Mouse (Mus musculus) limb, embryonic 13.5 days (tissue): ENCODE results near the gene Hist1h4h. TPM values are rescaled to one million over a fixed set of nuclear protein-coding genes. Genes with fewer than 3 reads are reported as not detected.
"Not testable (repeated sequence)": the region's sequence is repeated elsewhere in the genome, so short reads cannot be mapped to it uniquely, and the experiment has no call there.

Experiments used
- ATAC-seq: fragments of 200-750 bp; cut with Nextera tagmentation; 2 replicates; pipeline ENCODE4 v1.8.0; 2017; ENCODE audit warnings: low read depth, moderate number of reproducible peaks, moderate TSS enrichment; ENCODE audit not compliant: low FRiP score
- H3K27ac ChIP-seq: fragments of 300-500 bp; sonication (generic); 2 replicates; pipeline ENCODE4 v1.5.1; 2015; ENCODE audit warnings: inconsistent platforms, mild to moderate bottlenecking, moderate library complexity
- H3K27me3 ChIP-seq: fragments of 300-500 bp; sonication (generic); 2 replicates; pipeline ENCODE4 v1.6.1; 2015; ENCODE audit warnings: mild to moderate bottlenecking, inconsistent platforms
- H3K36me3 ChIP-seq: fragments of 300-500 bp; sonication (generic); 2 replicates; pipeline ENCODE4 v1.6.1; 2015; ENCODE audit warnings: inconsistent platforms, mild to moderate bottlenecking, moderate library complexity
- H3K4me1 ChIP-seq: fragments of 300-500 bp; sonication (generic); 2 replicates; pipeline ENCODE4 v1.6.1; 2015; ENCODE audit warnings: inconsistent platforms
- H3K4me2 ChIP-seq: fragments of 300-500 bp; sonication (generic); replicated peaks from 2 replicates; pipeline ENCODE4 v1.6.1; 2015; ENCODE audit warnings: inconsistent platforms, mild to moderate bottlenecking, moderate library complexity
- H3K4me3 ChIP-seq: fragments of 300-500 bp; sonication (generic); 2 replicates; pipeline ENCODE4 v1.5.1; 2015; ENCODE audit warnings: moderate library complexity, mild to moderate bottlenecking, inconsistent platforms
- H3K9ac ChIP-seq: fragments of 300-500 bp; sonication (generic); 2 replicates; pipeline ENCODE4 v1.6.1; 2015; ENCODE audit warnings: mild to moderate bottlenecking, inconsistent platforms
- H3K9me3 ChIP-seq: fragments of 300-500 bp; sonication (generic); 2 replicates; pipeline ENCODE4 v1.6.1; 2016; ENCODE audit warnings: inconsistent platforms
- WGBS: fragments of 180-500 bp; shearing (Covaris S2); methylation state at CpG from one replicate; pipeline ENCODE4 v1.1.7; 2015; 5-methylcytosine and 5-hydroxymethylcytosine counted together
- polyA plus RNA-seq: library from polyadenylated mRNA; unstranded; fragments of >200 nt; fragmentation: Nextera tagmentation; extraction: Ambion mirVana; gene quantifications from 2 replicates; pipeline ENCODE4 v1.2.1, GENCODE M21; 2015

The Hist1h4h gene
- polyA plus RNA-seq, 1 experiment from 2014 or later = 4.1 TPM

DNA sequence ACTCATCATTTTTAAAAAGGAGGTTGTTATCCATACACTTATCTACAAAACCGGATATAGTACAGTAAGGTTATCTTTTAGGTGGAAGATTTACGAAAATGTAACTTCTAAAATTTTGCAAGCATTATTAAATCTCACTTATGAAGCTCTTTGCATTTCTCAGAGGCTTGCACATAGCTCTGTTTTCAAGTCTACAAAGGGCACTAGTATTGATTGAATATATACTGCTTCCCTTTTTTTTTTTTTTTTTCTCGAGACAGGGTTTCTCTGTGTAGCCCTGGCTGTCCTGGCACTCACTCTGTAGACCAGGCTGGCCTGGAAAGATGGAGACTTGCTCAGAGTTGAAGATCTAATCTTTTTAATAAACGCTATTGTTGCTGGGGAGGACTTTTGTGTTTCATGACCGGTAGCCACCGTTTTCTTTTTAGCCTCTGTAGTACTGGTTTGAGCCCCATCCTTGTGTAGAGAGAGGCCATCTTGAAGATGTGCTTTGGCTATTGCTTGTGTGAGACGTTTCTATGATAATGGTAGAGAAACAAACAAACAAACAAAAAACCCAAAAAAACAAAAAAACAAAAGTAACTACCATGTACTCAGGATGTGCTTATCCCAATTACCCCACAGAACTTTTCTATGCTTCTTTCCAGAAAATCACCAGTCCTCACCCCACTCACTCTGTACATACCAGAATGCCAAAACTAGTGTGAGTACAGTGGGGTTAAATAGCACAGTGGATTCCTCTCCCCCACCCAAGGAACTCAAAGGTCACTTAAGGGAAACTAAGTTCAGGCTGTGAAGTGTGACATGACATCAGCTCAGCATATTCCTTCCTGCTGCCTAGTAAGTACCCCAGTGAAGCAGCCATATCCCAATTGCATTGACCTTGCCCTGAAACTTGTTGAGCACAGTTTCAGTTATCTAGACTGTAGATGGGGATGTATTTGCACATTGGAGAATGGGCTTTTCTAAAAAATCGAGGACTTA lies 21.4 kb downstream of the Hist1h4h start:
- Histone ChIP-seq H3K9me3 (no peaks in the 10 kb centered on the region), H3K4me3 (peak overlapping the region; percentile 49), H3K4me1 (peaks cover 19% of the 10 kb centered on the region), H3K9ac (0 out of 2 replicates have a peak overlapping the region, but pooled peaks have one; percentile 31), H3K36me3 (no peaks in the 10 kb centered on the region), H3K4me2 (peak overlapping the region; percentile 68), H3K27me3 (no peaks in the 10 kb centered on the region), H3K27ac (peak overlapping the region; percentile 94)
- no peak for ATAC-seq
- 60% methylated on average over 8 of the region's 8 CpGs for WGBS

- Histone ChIP-seq H3K36me3 (no peaks in the 10 kb centered on the region), H3K4me1 (peaks cover 19% of the 10 kb centered on the region), H3K27ac (peak within 1 kb of the TSS; percentile 99), H3K27me3 (no peaks in the 10 kb centered on the region), H3K4me2 (peak within 1 kb of the TSS; percentile 89), H3K4me3 (0 out of 2 replicates have a peak within 1 kb of the TSS, but pooled peaks have one; percentile 49), H3K9ac (0 out of 2 replicates have a peak within 1 kb of the TSS, but pooled peaks have one; percentile 31), H3K9me3 (no peaks in the 10 kb centered on the region)
- no peak for ATAC-seq
Measured at GRCm38 (mm10) chr13:23552962-23553361, 22.1 kb downstream of the Hist1h4h start, which contains the start of gene Hist1h1d. Gene Hist1h1d (plus strand): TSS chr13:23553262.

- Histone ChIP-seq H3K4me3 (peak overlapping the region; percentile 61), H3K4me2 (peak overlapping the region; percentile 89), H3K36me3 (no peaks in the 10 kb centered on the region), H3K9me3 (no peaks in the 10 kb centered on the region), H3K4me1 (peaks cover 19% of the 10 kb centered on the region), H3K27ac (peak overlapping the region; percentile 99), H3K9ac (peak overlapping the region; percentile 85), H3K27me3 (no peaks in the 10 kb centered on the region)
- 20% methylated on average over 9 of the region's 9 CpGs for WGBS
- ATAC-seq = no peak
Measured at GRCm38 (mm10) chr13:23554393-23554792, 23.5 kb downstream of the Hist1h4h start.

- Histone ChIP-seq H3K27me3 (no peaks in the 10 kb centered on the region), H3K4me3 (peak overlapping the region; percentile 61), H3K9ac (peak overlapping the region; percentile 85), H3K9me3 (no peaks in the 10 kb centered on the region), H3K4me1 (peaks cover 19% of the 10 kb centered on the region), H3K4me2 (peak overlapping the region; percentile 89), H3K36me3 (no peaks in the 10 kb centered on the region), H3K27ac (peak overlapping the region; percentile 99)
- peak; percentile 91 for ATAC-seq
- under 1% methylated on average over 54 of the region's 54 CpGs for whole genome bisulfite sequencing
Measured at GRCm38 (mm10) chr13:23554925-23555838, 24.3 kb downstream of the Hist1h4h start.

GRCm38 (mm10) chr13:23555839-23556416 lies 25.1 kb downstream of the Hist1h4h start:
- H3K36me3 ChIP-seq = no peaks in the 10 kb centered on the region
- ATAC-seq = peak; percentile 79
- H3K4me3 ChIP-seq = peak overlapping the region; percentile 61
- H3K27ac ChIP-seq = peak overlapping the region; percentile 99
- H3K4me1 ChIP-seq = peaks cover 13% of the 10 kb centered on the region
- H3K27me3 ChIP-seq = no peaks in the 10 kb centered on the region
- no peaks in the 10 kb centered on the region for H3K9me3 ChIP-seq
- WGBS = under 1% methylated on average over 18 of the region's 18 CpGs
- peak overlapping the region; percentile 85 for H3K9ac ChIP-seq
- H3K4me2 ChIP-seq = peak overlapping the region; percentile 89

DNA sequence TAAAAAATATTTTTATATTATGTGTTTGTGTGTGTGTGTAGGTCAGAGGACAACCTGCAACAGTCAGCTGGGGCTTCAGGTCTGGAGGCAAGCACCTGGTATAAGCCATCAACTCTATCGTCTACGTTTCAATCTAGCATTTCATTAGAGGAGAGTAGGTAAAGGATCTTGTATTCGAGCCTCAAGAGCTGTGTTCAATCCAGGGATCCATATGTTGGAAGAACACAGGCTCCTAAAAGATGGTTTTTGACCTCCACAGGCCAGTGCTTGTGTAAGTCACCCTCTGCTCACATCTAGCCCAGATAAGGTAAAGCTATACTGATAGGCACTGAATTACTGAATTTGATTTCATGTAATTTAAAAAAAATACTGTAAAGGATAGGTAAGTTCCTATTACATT lies 26.1 kb downstream of the Hist1h4h start:
- no peaks in the 10 kb centered on the region for H3K36me3 ChIP-seq
- WGBS = 72% methylated on average over 3 of the region's 3 CpGs
- peak overlapping the region; percentile 29 for H3K27ac ChIP-seq
- H3K4me2 ChIP-seq = peak overlapping the region; percentile 89
- H3K27me3 ChIP-seq = no peaks in the 10 kb centered on the region
- H3K4me3 ChIP-seq = no peak overlapping the region
- H3K9ac ChIP-seq = no peak overlapping the region
- peaks cover 12% of the 10 kb centered on the region for H3K4me1 ChIP-seq
- ATAC-seq = no peak
- no peaks in the 10 kb centered on the region for H3K9me3 ChIP-seq

DNA sequence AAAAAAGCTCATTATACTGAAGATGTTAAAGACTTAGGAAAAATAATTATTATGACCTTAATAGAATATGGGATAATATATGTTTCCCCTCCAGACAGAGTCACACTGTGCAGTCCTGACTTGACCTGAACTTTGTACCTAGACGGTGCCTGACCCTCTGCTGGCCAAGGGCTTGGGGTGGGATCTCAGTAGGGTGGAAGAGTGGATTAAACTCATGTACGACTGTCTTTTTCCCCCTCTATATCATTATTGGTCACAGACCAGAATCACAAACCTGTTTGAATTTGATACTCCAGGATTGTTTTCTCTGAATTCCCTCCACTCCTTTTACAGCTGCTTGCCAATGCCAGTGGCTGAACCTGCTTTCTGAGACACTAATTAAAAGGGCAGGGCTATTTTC lies 29.8 kb downstream of the Hist1h4h start:
- H3K27me3 ChIP-seq, H3K4me1 ChIP-seq, H3K36me3 ChIP-seq, H3K9me3 ChIP-seq, ATAC-seq, H3K9ac ChIP-seq: not testable (repeated sequence)
- Histone ChIP-seq H3K4me2 (peak overlapping the region; percentile 48), H3K27ac (peak overlapping the region; percentile 52; the same call in 1 of the 2 replicates), H3K4me3 (peak overlapping the region; percentile 12)
- 29% methylated on average over 2 of the region's 2 CpGs for WGBS

DNA sequence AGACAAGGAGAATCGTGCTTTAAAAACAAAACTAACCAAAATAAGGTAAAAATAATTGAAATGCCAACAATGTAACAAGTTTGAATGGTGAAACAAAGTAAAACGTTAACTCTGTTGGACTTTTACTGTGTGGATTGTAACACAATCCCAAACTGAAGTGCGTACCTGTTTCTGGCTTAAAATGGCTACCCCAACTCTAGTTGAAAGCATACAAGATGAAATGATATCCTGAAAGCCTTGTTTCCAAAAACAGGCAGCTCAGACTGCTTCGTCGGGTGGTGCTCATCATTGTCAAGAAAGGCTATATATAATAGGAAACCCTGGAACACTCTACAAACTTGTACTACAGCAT lies 30.7 kb downstream of the Hist1h4h start:
- Histone ChIP-seq H3K27ac (peak overlapping the region; percentile 96), H3K4me3 (peak overlapping the region; percentile 48), H3K4me2 (peak overlapping the region; percentile 69), H3K9ac (peak overlapping the region; percentile 74)
- WGBS = 0% methylated on average over 2 of the region's 5 CpGs
- H3K9me3 ChIP-seq, ATAC-seq, H3K36me3 ChIP-seq, H3K27me3 ChIP-seq, H3K4me1 ChIP-seq: not testable (repeated sequence)

DNA sequence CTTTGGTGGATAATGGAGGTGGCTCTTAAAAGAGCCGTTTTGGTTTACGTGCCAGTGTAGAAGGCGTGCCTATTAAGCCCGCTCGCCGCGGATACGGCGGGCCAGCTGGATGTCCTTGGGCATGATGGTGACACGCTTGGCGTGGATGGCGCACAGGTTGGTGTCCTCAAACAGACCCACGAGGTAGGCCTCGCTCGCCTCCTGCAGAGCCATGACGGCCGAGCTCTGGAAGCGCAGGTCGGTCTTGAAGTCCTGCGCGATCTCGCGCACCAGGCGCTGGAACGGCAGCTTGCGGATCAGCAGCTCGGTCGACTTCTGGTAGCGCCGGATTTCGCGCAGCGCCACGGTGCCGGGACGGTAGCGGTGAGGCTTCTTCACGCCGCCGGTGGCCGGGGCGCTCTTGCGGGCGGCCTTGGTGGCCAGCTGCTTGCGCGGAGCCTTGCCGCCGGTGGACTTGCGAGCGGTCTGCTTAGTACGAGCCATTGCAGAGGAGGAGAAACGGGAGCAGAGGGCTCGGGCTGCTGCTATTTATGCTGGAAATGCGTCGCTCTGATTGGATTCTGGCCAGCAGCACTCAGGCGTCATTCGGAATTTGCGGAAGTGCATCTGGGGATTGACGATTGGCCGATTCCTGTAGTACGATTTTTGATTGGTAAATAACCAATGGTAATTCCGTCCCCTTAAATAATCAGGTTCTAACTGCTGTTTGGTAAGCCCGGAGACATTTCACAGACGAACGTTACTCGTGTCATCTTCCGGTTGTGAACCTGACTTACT lies 31.2 kb downstream of the Hist1h4h start, which contains the start of gene Hist1h3e:
Hist1h3e (minus strand) TSS at position 487 of the 777 bp plus-strand sequence.
- Histone ChIP-seq H3K4me2 (peak within 1 kb of the TSS; percentile 69), H3K27ac (peak within 1 kb of the TSS; percentile 96), H3K9ac (peak within 1 kb of the TSS; percentile 74), H3K4me3 (peak within 1 kb of the TSS; percentile 48)
- not testable (repeated sequence) for H3K36me3 ChIP-seq, H3K27me3 ChIP-seq, H3K9me3 ChIP-seq, H3K4me1 ChIP-seq
- peak; percentile 95 for ATAC-seq
- under 1% methylated on average over 65 of the region's 67 CpGs for whole genome bisulfite sequencing

- H3K9ac ChIP-seq = peak overlapping the region; percentile 74
- WGBS = 5% methylated on average over 18 of the region's 18 CpGs
- H3K4me2 ChIP-seq = peak overlapping the region; percentile 69
- peak; percentile 68; the same call in 1 of the 2 replicates for ATAC-seq
- no peaks in the 10 kb centered on the region for H3K27me3 ChIP-seq
- peak overlapping the region; percentile 96 for H3K27ac ChIP-seq
- H3K9me3 ChIP-seq = no peaks in the 10 kb centered on the region
- H3K4me3 ChIP-seq = peak overlapping the region; percentile 48
- no peaks in the 10 kb centered on the region for H3K36me3 ChIP-seq
- H3K4me1 ChIP-seq = no peaks in the 10 kb centered on the region; the same call in 1 of the 2 replicates
Measured at GRCm38 (mm10) chr13:23562699-23563462, 32.0 kb downstream of the Hist1h4h start.
